Mouse (Mus musculus) liver, postnatal 0 days (tissue): ENCODE results near the gene Gcn1l1.

Source experiments
- CTCF ChIP-seq: sonication (generic); IDR thresholded peaks from 2 replicates; pipeline ENCODE4 v1.5.1; 2016; ENCODE audit warnings: antibody characterized with exemption, low read depth
- EP300 ChIP-seq: IDR thresholded peaks from 2 replicates; pipeline ENCODE4 v1.6.1; 2016; ENCODE audit warnings: antibody characterized with exemption, low read depth, mild to moderate bottlenecking

DNA sequence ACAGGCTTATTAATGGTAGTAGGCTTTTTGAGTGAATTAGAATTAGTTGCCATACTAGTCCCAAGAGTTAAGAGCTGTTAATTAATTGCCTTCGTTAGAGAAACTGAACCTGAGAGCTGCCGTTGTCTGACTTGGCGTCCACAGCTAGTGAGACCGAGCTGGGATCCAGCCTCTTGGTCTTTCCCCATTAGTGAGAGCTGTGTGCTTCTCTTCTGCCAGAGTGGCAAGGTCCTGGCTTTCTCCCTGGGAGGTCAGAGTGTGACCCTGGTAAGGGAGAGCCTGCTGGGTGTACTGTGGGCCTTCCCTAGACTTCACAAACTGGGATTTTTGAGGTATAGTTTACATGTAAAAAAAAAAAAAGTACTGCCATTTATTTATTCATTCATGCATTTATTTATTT, 4.7 kb downstream of the Gcn1l1 start:
- TF ChIP-seq CTCF (no peak), EP300 (no peak)
